Mouse (Mus musculus) right cerebral cortex, adult 18-20 months (tissue): ENCODE measurements around the gene Zbtb45.

Experiments used
- DNase-seq: peaks from one replicate; pipeline ENCODE4 v3.0.0; 2022; ENCODE audit warnings: mixed read lengths

Zbtb45 gene

DNA sequence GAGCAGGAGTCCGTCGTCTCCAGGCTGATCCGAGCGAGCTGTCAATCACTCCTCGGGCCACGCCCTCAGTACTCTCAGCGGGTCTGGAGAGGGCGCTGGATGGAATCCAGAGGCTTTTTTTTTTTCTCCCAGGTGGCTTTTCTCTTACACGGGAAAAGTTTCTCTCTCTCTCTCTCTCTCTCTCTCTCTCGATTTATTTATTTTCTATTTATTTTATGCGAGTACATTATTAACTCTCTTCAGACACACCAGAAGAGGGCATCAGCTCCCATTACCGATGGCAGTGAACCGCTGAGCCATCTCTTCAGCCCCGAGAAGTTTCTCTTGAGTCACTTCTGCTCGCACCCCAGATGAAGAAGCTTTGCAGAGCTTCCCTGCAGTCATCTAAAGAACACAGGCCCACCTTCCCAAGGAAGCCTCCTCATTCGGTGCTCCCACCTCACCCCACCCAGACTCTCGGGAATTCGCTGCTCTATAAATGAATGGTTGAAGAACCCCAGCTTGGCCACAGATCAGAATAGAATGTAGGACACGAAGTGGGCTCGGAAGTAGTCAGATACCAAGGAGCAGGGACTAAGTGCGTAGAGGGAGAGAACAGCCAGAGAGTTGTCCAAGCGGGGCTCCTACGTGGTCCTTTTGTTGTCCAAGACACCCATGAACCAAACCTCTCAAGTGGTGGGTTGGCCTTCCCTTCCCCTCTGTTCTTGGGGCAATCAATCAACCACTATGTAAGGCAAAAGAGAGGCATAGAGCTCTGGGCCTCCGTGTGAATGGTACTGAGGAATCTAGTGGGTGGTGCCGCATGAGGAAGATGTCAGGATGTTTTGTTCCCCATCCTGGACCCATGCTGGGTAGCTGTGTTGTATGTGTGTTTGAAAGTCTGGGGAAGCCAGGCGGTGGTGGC lies at the start of gene Zbtb45:
Gene Zbtb45 (minus strand): TSS at position 30 of the 904 bp plus-strand sequence.
- no peak for DNase-seq

DNA sequence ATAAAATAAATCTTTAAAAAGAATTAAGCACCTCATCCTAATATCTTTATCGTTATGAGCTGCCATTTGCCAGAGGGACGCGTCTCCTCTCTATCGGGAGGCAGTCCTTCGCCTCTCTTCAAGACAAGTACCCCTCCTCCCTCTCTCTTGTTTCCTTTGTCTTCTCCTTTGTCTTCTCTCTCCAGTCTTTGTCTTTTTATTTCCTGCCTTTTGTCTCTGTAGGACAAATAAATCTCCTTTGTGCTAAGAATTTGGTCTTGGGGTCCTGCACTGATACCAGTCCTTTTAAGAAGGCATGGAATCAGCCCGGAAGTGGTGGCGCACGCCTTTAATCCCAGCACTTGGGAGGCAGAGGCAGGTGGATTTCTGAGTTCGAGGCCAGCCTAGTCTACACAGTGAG lies 49.7 kb upstream of the Zbtb45 start:
- no peak for DNase-seq

DNA sequence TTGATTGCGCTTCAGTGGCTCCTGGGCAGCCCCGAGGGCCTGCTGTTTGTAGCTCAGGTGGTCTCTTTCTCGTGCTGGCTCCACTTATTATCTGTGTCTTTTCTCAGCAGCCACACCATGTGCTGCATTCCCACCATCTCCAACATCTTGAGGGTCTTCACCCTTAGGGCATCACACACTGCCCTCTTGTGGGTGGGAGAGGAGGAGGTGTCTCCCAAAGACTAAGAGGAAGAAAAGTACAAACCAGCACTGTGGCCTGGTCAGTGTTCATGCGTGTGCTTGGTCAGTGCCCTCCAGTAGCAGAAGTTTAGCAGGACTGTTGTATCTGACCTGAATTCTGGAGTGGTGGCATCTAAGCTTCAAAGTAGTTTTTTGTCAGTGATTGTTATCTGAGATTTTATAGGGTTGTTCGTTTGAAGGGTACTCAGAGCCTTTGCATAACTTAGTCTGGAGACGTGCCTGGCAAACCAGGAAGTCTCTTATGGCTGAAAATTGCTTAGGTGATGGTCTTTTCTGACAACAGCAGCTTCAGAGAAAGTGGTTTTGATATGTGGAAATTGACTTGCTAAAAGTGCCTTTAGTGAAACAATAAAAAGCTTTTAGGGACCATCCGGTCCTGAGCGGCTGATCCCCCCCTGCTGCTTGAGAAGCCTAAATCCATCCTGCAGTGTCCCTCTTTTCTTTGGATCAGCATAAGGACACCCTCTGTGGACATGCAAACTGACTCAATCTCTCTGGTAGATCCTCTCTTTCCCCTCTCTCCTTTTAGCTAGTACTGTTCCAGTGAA lies 47.3 kb upstream of the Zbtb45 start:
- DNase-seq, result no peak

DNA sequence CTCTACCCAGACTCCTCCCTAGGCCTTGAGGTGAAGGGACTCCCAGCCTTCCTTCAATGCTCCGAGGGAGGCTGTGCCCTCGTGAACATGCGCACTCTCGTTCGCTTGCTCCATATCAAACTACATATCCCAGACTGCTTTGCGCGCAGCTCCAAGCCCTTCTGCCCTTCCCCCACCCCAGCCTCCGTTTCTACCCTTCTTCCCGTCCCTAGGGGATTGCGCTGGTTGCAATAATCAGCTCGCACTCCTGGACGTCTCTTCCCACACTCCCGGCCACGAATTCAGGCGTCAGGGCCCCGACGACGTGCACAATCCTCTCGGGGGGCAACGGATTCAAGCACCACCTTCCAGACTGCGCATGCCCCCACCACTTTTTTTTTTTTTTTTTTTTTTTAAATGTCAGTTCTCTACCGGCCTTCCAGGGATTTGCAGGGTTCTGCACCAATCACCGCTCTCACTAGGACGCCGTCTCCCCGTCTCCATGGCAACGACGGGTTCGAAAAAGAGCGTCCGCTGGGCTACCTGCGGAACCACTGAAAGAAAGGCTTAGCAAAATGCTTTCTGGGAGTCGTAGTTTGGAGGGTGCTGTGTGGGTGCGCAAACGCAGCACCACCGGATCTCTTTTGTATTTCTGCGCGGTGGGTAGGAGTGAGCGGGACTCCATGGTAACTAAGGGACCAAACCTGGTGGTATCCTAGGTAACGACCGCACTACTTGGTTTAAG lies 44.6 kb upstream of the Zbtb45 start, which contains the start of gene Mzf1:
Gene Mzf1 (minus strand): TSS at position 478 of the 724 bp plus-strand sequence.
- DNase-seq, result peak; percentile 98

DNA sequence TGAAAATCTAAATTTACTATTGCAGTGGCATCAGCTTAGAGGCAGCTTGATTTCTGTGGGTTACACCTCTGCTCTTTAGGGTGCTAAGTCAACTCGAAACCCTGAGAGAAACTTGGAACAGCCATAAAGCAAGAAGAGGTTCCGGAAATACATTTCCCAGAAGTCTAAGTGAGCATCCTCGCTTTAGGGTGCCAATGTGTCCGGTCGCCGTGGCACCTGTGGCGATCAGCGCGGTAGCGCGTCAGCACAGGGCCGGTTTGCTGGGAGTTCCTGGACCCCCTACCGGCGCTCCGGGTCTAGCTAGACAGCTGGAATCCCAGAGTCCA lies 44.1 kb upstream of the Zbtb45 start:
- no peak for DNase-seq

DNA sequence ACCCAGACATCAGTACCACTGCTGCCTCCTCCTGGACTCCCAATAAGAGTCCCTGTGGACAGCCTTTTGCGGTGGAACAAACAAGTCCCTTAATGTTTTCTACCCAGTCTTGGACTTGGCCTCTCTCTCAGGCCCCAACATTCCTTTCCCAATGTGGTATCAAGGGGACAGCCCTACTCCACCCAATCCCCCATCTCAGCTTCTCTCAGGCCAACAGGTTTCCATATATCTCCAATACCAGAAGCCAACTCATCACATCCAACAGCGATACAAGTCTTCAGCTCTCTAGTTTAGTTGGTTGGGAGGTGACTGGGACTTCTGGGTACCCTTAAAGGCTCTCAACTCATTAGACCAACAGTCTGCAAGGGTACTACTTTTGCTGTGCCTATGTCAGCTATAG lies 43.7 kb upstream of the Zbtb45 start:
- DNase-seq, result no peak

DNA sequence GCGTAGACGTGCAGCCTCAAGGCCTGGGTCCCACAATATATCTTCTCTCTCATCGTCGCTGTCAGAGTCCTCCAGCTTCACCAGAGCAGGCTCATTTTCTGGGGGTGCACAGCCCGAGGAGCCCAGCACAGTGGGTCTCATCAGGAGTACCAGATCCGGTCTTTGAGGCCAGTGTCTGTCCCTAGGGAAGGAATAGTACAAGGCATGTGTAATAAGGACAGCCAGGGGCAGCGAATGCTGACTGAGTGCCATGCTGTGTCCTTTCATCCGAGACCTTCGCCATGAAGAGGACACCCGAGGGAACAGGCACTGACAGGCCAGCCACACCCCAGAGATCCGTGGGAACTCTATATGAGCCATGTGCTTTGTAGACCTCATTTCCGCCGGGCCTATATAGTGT lies 43.2 kb upstream of the Zbtb45 start:
- DNase-seq, result no peak

DNA sequence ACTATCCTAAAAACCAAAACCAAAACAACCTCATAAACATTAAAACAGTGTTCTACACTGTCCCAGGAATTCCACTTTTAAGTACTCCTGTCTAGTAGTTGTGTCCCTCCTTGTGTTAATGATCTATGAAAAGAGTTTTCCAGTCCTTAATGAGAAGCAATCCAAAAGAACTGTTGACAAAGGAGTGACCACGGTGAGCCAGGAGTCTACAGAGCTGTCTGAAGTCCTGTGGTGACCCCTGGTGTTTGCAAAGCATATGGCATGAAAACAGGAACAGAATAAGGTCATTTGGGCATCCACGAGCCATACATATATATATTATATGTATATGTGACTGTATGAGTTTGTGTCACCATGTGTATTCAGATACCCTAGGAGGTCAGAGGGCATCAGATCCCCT lies 36.2 kb upstream of the Zbtb45 start:
- no peak for DNase-seq

DNA sequence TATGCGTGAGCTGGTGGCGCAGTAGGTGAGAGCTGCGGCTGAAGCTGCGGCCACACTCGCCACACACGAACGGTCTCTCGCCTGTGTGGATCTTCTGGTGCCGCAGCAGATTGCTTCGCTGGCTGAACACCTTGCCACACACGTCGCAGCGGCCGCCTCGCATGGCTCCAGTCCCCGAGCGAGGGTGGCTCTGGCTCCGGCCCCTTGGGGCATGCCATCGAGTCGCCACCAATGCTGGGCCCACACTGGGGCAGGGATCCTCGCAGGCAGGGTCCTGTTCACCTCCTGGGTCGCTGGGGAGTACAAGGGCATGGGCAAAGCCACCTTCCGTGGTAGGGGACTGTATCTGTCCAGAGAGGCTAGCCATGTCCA lies 34.4 kb upstream of the Zbtb45 start:
- no peak for DNase-seq

DNA sequence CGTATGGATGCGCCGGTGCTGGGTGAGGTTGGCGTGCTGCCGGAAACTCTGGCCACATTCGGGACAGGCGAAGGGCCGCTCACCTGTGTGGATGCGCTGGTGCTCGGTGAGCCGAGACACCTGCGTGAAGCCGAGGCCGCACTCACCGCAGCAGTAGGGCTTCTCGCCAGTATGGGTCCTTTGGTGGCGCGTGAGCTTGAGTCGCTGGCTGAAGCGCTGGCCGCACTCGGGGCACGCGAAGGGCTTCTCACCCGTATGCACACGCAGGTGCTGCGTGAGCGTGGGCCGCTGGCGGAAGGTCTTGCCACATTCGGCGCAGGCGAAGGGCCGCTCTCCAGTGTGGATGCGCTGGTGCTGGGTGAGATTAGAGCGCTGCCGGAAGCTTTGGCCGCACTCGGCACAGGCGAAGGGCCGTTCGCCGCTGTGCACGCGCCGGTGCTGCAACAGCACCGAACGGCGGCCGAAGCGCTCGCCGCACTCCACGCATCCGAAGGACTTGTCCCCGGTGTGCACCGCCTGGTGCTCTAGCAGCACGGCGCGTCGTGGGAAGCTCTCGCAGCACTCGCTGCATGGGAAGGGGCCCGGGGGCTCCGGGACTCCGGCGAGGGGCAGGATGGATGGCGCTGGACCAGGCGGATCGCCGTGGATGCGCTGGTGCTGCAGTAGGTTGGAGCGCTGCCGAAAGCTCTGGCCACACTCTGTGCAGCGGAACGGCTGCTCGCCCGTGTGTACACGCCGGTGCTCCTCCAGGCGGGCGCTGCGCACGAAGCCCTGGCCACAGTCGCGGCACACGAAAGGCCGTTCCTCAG lies 33.8 kb upstream of the Zbtb45 start:
- no peak for DNase-seq

DNA sequence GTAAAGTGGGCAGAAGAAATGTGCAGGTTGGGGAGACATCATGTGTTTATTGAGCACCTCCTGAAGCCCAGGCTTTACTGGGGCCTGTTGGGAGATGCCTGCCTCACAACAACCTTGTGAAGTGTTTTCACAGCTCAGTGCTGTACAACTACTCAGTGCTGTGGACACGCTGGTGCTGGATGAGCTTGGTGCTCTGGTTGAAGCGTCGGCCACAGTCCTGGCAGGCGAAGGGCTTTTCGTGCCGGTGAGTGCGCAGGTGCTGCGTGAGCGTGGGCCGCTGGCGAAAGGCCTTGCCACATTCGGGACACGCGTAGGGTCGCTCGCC lies 33.2 kb upstream of the Zbtb45 start:
- no peak for DNase-seq

DNA sequence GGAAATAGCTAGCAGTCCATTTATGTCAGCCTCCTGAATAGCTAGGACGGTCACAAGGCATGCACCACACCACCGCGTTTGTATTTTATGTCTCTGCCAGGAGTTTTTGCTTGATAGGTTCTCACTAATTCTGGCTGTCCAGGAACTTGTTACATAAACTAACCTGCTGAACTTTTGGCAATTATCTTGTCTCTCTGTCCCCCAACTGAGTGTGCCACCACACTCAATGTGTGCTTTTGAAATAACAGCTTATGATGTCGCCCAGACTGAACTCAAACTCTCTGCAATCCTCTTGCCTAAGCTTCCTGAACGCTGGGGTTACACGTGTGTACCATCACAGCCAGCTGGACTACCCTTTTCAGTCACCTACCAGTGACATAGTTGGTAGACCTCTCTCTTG lies 32.7 kb upstream of the Zbtb45 start:
- DNase-seq, result no peak

DNA sequence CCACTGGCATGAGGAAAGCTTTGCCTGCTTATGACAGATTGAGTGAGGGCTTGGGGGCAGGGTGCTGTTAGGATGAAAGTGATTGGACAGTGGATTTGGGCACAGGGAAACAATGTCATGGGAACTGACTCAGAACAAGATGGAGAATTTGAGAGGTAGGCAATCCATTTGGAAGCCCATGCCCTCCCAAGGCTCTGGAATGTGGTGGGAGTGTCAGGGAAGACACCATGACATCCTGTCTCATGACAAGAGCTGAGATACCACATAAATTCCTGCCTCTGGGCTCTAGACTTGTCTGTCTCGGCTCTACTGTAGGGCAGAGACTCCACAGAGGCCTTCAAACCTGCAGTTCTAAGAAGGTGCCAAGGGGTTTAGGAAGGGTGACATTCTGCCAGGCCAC lies 31.4 kb upstream of the Zbtb45 start:
- DNase-seq, result no peak

DNA sequence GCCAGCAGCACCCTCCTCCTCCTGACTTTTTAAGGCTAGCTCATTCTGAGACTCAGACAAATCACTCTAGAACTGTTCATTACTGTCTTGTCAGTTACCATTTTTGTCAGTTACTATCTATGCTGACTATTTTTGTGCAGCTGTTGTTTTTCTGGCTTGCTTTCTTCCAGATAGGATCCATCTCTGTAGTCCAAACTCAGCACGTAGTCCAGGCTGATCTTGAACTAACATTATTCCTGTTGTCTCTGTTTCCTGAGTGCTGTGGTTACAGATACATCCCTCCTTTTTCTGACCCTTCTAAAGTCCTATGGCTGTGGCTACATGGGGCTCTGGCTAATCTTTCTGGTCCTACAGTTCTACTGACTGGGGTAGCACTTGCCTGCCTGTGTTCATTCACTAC lies 29.3 kb upstream of the Zbtb45 start:
- no peak for DNase-seq

DNA sequence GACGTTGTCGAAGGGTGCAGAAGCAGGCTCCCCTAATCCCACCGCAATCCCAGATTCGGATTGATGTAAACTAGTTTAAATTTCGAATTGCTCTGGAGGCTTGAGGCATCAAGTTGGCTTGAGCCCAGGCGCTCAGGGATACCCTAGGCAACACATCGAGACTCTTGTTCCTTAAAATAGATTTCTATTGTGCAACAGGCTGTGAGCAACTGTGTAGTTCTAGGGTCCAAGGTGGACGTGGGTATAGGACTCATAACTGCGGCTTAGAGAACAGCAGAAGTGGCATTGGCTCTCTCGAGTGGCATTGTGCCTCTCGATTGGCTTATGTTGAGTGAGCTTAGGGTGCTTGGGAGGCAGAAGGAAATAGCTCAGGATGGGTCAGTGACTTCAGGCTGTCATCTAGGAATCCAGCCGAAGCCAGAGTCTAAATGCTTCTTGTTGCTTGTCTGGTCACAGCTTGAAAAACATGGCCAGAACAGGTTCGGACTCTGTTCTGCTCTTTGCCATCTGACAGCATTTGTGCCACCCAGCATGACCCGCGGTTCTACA lies 28.9 kb upstream of the Zbtb45 start:
- DNase-seq, result no peak

DNA sequence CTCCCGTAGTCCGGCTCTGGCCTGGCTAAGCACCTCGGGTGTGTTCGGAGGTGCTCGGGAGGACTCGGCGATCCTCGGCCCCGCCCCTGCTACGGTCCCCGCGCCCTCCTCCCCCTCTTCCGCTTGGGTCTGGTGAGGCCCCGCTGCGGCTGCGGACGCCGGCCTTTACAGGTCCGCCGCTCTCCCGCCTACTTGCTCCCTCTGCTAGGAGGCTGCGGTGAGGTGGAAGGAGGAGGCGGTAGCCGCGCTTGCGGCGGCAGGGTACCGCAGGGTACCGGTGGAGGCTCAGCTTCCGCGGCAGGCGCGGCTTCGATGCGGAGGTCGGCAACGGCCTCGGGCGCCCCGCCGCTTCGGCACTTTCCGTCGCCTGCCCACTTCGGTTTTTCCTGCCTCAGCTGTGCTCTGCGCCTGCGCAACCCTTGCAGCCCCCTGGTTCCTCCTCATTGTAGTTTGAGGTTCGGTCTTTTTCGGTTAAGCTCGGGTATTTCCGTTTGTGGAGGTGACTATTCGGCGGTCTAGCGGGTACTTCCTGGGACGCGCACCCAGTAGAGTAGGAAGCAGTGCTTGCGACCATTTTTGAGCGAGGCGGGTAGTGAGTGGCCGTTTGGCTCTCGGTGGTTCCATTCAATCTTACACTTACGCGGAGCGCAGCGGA lies 28.2 kb upstream of the Zbtb45 start, which contains the start of gene Ube2m:
Gene Ube2m (minus strand): TSS at position 375 of the 655 bp plus-strand sequence.
- peak; percentile 99 for DNase-seq

DNA sequence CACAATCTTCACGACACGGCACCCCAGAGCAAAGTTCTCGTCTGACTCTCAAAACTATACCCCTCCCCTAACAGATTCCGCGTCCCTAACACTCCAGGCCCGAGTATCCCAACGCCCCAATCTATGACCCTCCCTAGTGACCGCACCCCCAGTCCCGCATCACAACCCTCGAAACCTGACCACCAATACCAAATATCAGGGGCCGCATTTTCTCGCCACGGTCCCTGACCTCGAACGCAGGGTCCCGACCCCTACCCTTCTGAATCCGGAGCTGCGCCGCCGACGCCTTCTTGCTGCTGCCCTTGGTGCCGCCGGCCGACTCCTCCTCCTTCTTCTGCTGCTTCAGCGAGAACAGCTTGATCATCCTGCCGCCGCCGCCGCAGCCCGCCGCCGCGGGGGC lies 27.5 kb upstream of the Zbtb45 start:
- DNase-seq, result peak; percentile 52

DNA sequence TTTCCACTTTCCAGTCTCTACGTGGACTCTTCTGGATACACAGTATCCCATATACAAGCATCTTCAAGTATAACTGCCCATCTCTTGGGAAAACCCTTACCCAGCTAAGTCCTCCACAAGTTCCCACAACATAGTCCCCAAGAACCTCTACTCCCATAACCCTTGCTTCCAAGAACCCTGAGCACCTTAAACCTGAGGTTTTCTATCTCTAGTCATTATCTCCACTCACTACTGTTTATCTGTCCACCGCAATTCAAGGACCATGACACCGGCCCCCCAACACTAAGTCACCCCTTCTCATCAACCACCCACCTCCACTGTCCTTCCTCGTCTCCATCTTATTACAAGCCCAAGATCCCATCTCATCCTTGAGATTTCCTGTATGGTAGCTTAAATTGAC lies 27.0 kb upstream of the Zbtb45 start:
- no peak for DNase-seq

DNA sequence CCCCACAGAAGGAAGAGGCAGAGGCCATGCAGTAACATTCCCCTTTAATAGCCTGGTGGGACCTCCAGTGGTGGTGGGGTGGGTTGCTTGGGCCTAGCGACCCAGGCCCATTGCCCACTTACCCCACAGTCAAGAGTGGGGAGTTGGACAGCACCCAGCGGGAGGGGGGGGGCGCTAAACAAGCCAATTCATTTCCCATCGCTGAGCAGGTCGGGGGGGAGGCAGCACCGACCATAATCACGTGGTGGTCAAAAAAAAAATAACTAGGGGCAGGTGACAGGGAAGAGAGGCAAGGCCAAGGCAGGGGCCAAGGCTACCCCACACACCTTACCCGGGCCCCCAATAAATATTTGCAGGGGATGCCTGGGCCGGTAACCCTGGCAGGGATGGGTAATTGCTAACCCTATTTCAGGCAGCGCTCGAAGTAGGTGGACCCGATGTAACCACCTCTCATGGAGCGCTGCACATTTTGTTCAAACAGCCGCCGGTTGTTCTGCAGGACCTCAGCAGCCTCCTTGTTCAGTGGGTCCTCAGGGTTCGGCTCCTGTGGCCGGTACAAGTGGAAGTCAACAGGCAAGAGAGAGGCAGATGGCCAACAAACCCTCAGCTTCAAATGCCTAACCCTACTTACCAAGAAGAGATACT lies 25.5 kb upstream of the Zbtb45 start:
- no peak for DNase-seq

DNA sequence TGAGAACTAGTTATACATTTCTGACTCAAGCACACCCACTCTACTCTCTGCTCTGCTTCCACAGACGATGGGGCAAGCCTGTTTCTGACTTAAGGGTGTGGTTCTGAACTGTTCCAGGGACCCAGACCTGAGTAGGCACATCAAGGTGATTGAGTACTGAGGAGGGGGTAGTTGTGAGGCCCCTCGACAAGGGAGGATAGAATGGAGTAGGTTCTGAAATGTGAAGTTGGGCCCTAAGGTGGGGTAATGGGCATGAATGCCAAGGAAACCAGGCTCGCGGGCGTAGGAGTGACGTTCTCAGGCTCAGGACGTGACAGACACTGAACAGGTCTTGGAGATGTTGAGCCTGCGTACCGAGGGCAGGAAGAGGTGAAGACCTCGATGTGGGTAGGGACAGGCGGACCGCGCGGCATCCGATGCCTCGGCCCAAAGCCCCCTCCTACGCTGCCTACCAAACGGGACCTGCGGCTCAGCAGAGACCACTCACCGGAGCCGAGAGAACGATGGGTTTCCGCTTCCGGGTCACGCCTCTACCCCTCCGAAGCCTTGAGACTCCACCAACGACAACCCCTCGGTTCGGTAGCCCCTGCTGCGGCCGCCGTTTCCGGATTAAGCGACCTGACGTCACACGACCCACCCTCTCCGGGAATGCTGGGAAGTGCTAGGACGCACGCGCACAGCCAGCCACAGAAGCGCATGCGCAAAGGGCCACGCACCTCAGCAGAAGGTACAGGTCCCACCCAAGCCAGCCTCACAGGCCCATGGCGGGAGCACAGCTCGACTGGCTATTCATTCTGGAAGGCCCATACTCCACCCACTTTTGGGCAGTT lies 24.5 kb upstream of the Zbtb45 start, which contains the start of gene Chmp2a:
Gene Chmp2a (minus strand): TSS at position 660 of the 830 bp plus-strand sequence.
- peak; percentile 98 for DNase-seq
